Mouse (Mus musculus): ENCODE results near the gene Rhox13.

The Rhox13 gene

GRCm38 (mm10) chrX:38120982-38121381 lies at the start of gene Rhox13:
TSS of gene Rhox13 (plus strand) at chrX:38121219.
- in situ Hi-C loops (cut with MboI; ENCODE audit: unreplicated experiment in 2 of 2), result no loop called here

GRCm38 (mm10) chrX:38084226-38084625 lies 36.8 kb upstream of the Rhox13 start:
- in situ Hi-C loops (cut with MboI; ENCODE audit: unreplicated experiment in 2 of 2), result loop anchor here (5.0 to 10.0 kb wide), 2 partner anchors 91 to 353 kb away; no protein-coding TSS in a partner anchor

GRCm38 (mm10) chrX:38085041-38085440 lies 36.0 kb upstream of the Rhox13 start, which contains the start of gene Rhox11:
TSS of gene Rhox11 (minus strand) at chrX:38085141.
- in situ Hi-C loops (cut with MboI; ENCODE audit: unreplicated experiment in 2 of 2), result loop anchor here (5.0 to 10.0 kb wide), 2 partner anchors 90 to 352 kb away; no protein-coding TSS in a partner anchor

- in situ Hi-C loops (cut with MboI; ENCODE audit: unreplicated experiment in 2 of 2), result no loop called here
These were observed 10.2 kb upstream of the Rhox13 start, which contains the start of gene Rhox12 for GRCm38 (mm10) chrX:38110807-38111206. TSS of gene Rhox12 (minus strand) at chrX:38110907.

- in situ Hi-C loops (cut with MboI; ENCODE audit: unreplicated experiment in 2 of 2), result no loop called here
These were observed 459 bp downstream of the Rhox13 start for GRCm38 (mm10) chrX:38121478-38121877.

GRCm38 (mm10) chrX:38159097-38159496 lies 38.1 kb downstream of the Rhox13 start:
- in situ Hi-C loops (cut with MboI; ENCODE audit: unreplicated experiment in 2 of 2), result no loop called here

- in situ Hi-C loops (cut with MboI; ENCODE audit: unreplicated experiment in 2 of 2), result no loop called here
These were observed 44.3 kb downstream of the Rhox13 start for GRCm38 (mm10) chrX:38165315-38165714.

- in situ Hi-C loops (cut with MboI; ENCODE audit: unreplicated experiment in 2 of 2), result no loop called here
These were observed 45.0 kb downstream of the Rhox13 start for GRCm38 (mm10) chrX:38166064-38166463.

GRCm38 (mm10) chrX:38166592-38166991 lies 45.6 kb downstream of the Rhox13 start:
- in situ Hi-C loops (cut with MboI; ENCODE audit: unreplicated experiment in 2 of 2), result no loop called here

Measured in v-Abl transformed pro-B cells (cell line).